Mouse (Mus musculus) spleen, postnatal 36 days (tissue): ENCODE data around the gene Cldn4.

Source experiments
- DNase-seq, 2 experiments: peaks; one replicate each; pipeline ENCODE4 v3.0.0; 2022; ENCODE audit warnings: low spot score in 2 of 2, mixed read lengths in 1 of 2

Gene Cldn4

DNA sequence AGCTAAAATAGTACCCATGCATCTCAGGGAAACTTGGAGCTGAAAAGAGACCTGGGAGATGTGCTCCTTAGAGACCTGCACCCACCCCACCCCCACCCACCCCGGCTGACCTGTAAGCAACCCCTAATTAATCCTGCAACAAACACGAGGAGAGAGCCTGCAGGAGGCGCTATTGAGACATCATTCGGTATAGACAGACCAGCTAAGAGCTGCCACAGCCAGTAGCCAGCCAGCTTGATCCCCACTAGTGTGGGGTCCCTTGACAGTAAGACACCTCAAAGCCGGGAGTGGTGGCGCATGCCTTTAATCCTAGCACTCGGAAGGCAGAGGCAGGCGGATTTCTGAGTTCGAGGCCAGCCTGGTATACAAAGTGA is 13.8 kb downstream of the Cldn4 start:
- peak; percentile 53 to 76 for DNase-seq

- DNase-seq = peak; percentile 83 to 91
These were observed 14.4 kb downstream of the Cldn4 start, which contains the start of gene Mettl27 for GRCm38 (mm10) chr5:134932179-134932902. Gene Mettl27 (plus strand): TSS chr5:134932368.

GRCm38 (mm10) chr5:134929988-134930387 is 16.7 kb downstream of the Cldn4 start:
- no peak for DNase-seq

DNA sequence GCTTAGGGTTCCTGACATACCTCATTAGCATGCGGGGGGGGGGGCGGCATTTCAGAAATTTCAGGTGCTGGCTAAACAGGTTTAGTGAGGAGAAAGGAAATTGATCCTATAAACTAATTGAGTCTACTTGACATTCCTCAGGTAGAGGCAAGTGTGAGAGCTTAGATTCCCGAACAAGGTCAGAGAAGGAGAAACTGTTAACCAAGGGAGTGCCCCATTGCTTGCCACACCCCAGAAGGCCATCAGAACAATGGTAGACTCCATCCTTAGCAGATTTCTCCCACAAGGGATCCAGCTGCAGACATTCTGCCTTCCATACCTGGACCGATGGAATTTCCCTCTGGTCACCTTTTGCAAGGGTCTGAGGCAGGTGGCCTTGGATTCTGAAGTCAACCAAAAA is 20.0 kb downstream of the Cldn4 start:
- DNase-seq = no peak

GRCm38 (mm10) chr5:134923141-134923540 is 23.6 kb downstream of the Cldn4 start:
- DNase-seq = no peak

DNA sequence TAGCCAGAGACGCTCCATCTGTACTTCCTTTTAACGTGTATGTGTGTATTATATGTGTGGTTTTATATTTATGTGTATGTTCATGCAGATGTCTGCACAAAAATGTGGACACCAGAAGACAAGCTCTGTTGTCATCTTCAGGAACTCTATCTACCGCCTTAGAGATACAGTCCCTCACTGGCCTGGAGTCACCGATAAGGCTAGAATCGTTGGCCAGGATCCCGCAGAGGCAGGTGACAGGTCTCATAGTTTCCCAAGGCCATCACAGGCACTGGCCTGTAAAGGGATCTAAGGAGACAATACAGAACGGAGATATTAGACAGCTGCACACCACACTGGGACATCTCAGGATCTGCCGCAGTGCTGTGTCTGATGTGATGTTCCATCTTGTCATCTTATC is 25.6 kb downstream of the Cldn4 start:
- DNase-seq = peak; percentile 48 to 74

DNA sequence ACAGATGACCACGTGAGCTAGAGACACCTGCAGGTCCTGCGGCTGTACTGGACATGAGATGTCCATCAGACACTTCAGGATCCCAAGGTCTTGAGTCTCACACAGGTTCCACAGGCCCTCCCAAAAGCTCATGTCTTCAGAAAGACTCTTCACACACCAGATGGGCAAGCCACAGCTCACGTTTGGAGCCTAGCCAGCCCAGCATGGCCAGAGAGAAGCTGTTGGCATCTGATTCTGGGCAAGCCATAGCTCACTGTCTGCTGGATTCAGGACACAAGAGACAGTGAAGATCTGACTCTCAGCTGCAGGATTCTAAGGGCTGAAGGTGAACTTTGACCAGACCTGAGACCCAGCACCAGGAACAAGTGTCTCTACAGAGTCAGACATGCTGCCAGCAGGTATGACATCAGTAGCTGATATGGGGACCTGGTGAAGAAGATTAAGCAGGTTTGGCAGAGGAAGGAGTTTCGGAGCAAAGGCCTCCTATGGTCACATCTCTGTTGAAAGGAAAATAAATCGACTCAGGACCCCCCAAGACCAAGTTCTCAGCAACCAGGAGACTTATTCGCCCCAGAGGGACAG is 26.5 kb downstream of the Cldn4 start:
- DNase-seq = peak in 1 of 2 experiments; percentile 53

DNA sequence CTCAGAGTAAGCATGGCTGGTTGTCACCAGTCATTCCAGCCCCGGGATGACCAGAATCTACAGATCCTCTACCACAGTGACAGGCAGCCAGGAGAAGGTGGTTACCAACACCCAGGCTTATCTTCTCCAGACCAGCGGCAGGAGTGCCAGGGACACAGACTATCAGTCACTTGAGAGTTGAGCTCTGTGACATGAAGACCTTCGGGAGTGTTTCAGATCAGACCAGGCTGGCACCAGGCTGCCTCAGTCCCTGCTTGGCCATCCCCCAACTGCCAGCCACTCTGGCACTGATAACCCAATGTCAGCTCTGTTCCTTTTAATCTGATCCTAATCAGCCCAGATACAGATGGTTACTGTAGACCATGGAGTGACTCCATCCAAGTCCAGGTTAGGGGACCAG is 27.6 kb downstream of the Cldn4 start:
- peak; percentile 71 to 83 for DNase-seq

DNA sequence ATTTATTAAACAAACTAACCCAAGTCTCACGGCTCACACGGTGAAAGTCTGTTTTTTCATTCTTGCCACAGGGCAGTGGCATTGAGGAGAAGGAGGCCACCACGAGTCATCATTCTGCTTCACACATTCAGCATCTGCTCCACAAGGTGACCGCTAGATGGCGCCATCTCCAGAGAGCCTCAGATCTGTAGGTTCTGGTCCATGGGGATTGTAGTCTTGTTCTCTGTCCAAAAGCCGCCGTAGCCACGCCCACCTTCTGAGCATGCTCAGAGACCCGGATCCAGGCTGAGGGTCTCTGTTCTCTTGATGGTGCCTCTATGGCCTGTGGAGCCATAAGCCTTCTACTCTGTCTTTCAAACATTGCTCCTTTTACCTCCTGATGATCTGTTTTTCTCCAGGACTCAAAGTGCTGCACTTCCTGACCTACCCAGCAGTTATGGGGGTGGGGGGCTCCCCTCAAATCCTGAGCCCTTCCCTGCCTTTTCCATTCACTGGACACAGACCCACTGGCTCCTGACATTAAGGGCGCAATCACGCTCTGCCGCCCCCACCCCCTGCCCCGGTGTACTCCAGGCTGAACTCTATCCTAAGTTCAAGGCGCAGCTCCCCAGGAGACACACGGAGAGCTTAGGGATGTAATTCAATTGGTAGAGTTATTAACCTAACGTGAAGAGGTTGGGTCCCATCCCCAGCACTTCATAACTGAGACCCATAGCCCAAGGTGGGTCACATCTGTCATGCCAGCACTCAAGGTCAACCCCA is 28.5 kb downstream of the Cldn4 start:
- DNase-seq = peak; percentile 64 to 76

DNA sequence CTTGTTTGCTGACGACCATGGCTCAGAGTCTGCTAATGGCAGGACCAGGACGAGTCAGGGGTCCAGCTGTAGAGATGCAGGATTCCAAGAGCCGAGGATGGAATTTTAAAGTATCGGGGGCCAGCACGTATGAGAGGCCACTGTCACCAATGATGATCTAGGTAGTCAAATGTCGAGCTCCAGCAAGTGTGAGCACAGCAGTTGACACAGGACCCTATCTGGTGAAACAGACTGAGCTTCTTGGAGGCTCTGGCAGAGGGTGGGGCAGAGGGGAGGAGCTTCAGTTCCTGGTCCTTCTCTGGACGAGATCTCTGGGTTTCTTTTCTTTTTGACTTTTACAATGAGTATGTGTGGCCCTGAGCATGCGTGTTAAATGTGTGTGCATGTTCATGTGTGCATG is 31.4 kb downstream of the Cldn4 start, which contains the start of gene Cldn13:
Cldn13 (minus strand) TSS at position 216 of the 400 bp plus-strand sequence.
- peak; percentile 49 to 69 for DNase-seq

DNA sequence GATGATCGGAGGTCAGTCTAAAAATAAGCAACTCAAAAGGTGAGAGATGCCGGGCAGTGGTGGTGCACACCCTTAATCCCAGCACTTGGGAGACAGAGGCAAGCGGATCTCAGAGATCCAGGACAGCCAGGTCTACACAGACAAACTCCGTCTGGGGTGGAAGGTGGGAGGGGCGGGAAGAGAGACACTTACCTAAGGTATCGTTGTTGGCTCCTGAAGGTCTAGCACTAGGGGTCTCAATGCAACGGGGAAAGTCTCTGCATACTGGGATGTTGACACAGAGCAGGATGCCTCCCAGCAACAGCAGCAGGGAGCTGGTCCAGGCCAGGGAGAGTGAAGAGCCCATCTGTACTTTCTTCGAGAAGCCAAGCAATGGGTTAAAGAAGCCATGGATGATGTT is 32.2 kb downstream of the Cldn4 start:
- peak in 1 of 2 experiments; percentile 31 for DNase-seq

DNA sequence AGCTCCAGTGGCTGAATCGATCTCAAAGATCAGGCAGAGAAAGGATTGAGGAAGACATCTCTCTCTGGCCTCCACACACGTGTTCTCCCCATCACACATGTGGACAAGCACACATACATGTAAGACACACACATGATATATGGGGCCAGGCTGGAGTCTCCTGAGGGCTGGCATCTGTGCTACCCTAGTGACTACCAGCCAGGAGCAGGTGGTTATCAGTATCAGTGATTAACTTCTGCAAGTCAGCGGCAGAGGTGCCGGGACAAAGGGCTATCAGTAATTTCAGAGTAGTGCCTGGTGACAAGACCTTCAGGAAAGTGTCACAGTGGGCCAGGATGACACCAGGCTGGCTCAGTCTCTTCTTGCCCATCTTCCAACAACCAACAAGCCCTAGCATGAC is 33.0 kb downstream of the Cldn4 start:
- peak; percentile 59 to 73 for DNase-seq

GRCm38 (mm10) chr5:134913352-134913751 is 33.4 kb downstream of the Cldn4 start:
- DNase-seq = no peak

DNA sequence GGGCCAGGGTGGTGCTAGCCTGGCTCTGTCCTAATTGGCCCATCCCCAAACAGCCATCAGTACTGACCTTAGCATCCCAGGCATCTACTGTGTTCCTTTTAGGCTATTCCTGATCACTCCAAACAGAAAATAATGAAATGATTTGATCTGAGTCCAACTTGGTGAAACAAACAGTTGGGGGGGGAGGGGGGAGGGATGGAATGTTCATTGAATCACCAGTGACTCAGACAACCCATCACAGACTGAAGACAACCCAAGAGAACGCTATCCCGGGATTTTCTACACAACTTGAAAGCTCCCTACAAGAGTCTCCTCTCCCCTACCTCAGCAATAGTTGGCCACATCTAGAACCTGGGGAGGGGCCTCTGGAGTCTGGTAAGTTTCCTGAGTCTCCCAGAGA is 34.8 kb downstream of the Cldn4 start:
- DNase-seq = no peak

DNA sequence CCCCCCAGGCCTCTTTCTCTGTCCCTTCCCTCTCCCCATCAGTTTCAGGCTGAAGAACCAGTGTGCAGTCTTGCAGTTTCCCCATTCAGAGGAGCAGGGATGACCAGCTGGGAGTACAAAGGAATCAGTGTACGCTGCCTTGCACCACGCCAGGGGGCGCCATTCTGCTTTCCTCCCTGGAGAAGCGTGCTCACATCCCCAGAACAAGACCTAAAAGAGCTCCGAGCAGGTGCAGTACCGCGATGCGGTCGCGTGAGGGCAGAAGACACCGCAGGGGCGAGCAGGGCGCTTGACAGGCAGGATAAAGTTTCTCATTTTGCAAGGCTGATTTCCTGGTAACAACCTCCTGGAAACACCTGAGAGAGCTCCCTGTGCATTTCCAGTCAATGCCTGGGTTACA is 39.6 kb downstream of the Cldn4 start:
- peak; percentile 77 to 85 for DNase-seq

DNA sequence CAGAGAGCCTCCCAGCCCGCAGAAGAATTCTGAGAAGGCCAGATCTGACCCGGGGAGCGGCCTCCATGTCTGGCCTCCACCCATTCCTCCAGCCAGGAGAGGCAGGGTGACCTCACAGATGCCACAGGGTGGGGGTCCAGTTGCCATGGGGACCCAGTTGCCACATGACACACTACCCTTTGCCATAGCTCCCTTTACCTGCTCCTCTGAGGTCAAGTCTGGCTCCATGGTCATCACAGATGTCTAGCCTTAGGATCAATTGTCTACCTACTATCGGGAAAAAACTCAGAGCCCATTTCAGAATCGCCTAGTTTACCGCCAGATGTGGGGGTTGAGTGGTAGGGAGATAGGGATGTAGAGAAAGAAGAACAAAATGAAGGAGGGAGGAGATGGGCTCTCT is 40.1 kb downstream of the Cldn4 start, which contains the start of gene Tmem270:
Tmem270 (minus strand) TSS at position 101 of the 400 bp plus-strand sequence.
- DNase-seq = no peak

GRCm38 (mm10) chr5:134901644-134902027 is 45.1 kb downstream of the Cldn4 start:
- DNase-seq = no peak

DNA sequence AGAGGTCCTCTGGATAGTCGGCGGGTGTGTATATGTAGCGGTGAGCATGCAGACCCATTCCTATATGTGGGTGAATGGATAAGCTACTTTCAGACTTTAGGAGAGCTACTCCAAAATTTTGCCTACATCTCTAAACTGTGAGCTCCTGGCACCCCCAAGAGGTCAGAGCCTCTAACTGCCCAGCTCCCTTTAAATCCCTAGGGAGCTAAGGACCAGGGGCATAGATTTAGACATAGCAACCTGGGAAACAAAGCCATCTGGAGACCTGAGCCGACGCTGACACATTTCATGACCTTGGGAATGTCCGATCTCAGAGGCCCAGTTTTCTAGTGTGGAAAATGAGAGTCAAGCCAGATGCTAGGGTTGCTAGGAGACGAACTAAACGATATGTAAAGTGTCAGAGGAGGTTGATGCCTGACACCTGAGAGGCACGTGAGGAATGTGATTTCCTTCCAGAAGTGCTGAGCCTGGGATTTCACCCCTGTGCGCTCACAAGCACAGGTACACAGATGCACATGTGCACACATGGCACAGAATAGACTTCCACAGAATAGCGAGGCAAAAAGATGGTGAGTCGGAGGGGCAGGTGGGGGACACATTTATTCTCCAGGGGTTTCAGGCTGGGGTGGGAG is 45.6 kb downstream of the Cldn4 start:
- no peak for DNase-seq

- DNase-seq = no peak
These were observed 49.1 kb downstream of the Cldn4 start for GRCm38 (mm10) chr5:134897596-134897995.

GRCm38 (mm10) chr5:134896965-134897364 is 49.8 kb downstream of the Cldn4 start:
- no peak for DNase-seq

DNA sequence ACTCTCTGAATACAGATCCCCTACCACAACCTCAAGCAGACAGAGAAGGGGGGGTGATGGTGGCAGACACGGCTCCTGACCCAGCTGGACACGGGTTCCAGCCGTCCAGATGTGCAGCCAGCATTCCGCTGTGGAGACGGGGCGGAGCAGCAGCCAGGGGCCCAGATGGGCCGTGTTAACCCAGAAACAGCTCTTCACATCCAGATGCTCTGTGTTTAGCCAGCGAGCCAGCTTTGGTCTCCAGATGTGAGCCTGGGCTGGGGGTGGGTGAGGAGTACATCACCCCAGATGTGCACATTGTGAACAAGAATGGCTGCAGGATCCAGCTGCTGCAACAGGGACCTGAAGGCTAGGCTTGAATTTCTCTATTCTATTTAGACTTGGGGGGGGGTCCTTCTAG is 51.4 kb downstream of the Cldn4 start:
- no peak for DNase-seq
